Mouse (Mus musculus): ENCODE data around the gene Tmem136. TPM values are rescaled to one million over a fixed set of nuclear protein-coding genes. Genes with fewer than 3 reads are reported as not detected.

Gene Tmem136
- total RNA-seq, 2 experiments from 2014 or later = 16.0 to 17.7 TPM

GRCm38 (mm10) chr9:43110286-43110980, 5.9 kb downstream of the Tmem136 start:
- no peak for DNase-seq (ENCODE audit: extremely low spot score in 1 of 2, low spot score in 2 of 2)
- intact Hi-C loops (cut with DNase I) = no loop called here

GRCm38 (mm10) chr9:43109125-43109524, 7.2 kb downstream of the Tmem136 start:
- no peak for DNase-seq (ENCODE audit: extremely low spot score in 1 of 2, low spot score in 2 of 2)
- intact Hi-C loops (cut with DNase I) = no loop called here

DNA sequence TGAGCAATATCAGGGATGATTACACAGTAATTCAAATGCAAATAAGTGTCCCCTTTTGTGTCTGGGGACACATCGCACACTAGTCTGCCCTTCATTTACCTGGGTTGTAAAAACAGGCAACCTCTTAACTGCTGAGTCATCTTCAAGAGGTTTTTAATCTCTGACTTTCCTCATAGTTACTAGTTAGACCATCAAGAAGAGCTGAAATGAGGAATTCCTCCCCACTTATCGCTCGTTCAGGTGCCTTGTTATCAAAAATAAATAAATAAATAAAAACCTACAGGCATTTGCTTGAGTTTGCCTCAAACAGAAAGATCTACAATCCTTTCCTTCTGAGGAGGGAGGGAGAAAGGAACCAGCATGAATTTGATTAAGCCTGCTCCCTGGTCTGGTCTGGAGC, 7.6 kb downstream of the Tmem136 start:
- DNase-seq (ENCODE audit: extremely low spot score in 1 of 2, low spot score in 2 of 2) = no peak
- intact Hi-C loops (cut with DNase I) = no loop called here

GRCm38 (mm10) chr9:43108081-43108480, 8.3 kb downstream of the Tmem136 start:
- no peak for DNase-seq (ENCODE audit: extremely low spot score in 1 of 2, low spot score in 2 of 2)
- intact Hi-C loops (cut with DNase I) = no loop called here

- DNase-seq (ENCODE audit: extremely low spot score in 1 of 2, low spot score in 2 of 2) = no peak
- intact Hi-C loops (cut with DNase I) = loop anchor here (2.0 kb wide), 1 partner anchor 107 kb away; no protein-coding TSS in a partner anchor
Observed at GRCm38 (mm10) chr9:43107555-43107954, 8.8 kb downstream of the Tmem136 start.

DNA sequence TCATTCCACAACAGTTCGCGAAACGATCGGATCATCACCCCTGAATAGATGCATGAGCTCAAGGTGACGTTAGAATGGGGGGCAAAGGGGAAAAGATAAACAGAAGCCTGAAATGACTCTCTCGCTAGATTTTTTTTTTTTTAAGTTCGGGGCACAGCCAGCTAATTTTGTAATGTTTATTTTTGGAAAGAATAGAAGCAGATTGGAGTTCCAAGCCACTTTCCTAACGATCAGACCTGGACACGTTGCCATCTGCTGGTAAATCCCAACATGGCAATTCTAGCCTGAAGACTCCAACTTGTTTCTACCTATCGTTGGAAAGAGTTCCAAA, 9.2 kb downstream of the Tmem136 start, which contains the start of gene Arhgef12:
TSS of gene Arhgef12 (minus strand) at position 53 of the 331 bp plus-strand sequence.
- peak; percentile 59 for DNase-seq (ENCODE audit: extremely low spot score in 1 of 2, low spot score in 2 of 2)
- intact Hi-C loops (cut with DNase I) = loop anchor here (2.0 kb wide), 1 partner anchor 106 kb away; no protein-coding TSS in a partner anchor

- peak in 1 of 2 experiments; percentile 55 for DNase-seq (ENCODE audit: extremely low spot score in 1 of 2, low spot score in 2 of 2)
- intact Hi-C loops (cut with DNase I) = loop anchor here (2.0 kb wide), 1 partner anchor 106 kb away; no protein-coding TSS in a partner anchor
Observed at GRCm38 (mm10) chr9:43106426-43107186, 9.8 kb downstream of the Tmem136 start.

- intact Hi-C loops (cut with DNase I) = loop anchor here (2.0 kb wide), 1 partner anchor 105 kb away; no protein-coding TSS in a partner anchor
- DNase-seq (ENCODE audit: extremely low spot score in 1 of 2, low spot score in 2 of 2) = peak; percentile 89 to 97
Observed at GRCm38 (mm10) chr9:43105664-43106361, 10.6 kb downstream of the Tmem136 start.

GRCm38 (mm10) chr9:43104873-43105663, 11.3 kb downstream of the Tmem136 start:
- intact Hi-C loops (cut with DNase I) = no loop called here
- peak in 1 of 2 experiments; percentile 55 for DNase-seq (ENCODE audit: extremely low spot score in 1 of 2, low spot score in 2 of 2)

DNA sequence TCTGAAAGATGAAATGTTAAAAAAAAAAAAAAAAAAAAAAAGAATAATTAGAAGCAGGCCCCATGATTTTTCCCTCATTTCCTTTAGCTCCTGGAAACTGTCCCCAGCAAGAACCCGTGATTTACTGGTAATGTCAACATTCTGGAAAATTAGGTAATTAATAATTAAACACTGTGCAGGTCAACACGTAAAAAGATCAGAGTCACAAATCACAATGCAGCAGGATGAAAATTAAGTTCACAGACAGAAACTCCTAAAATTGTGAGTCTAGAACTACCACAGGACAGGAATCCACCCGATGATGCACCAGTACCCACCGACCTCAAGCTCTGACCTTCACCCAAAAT, 11.9 kb downstream of the Tmem136 start:
- intact Hi-C loops (cut with DNase I) = no loop called here
- no peak for DNase-seq (ENCODE audit: extremely low spot score in 1 of 2, low spot score in 2 of 2)

DNA sequence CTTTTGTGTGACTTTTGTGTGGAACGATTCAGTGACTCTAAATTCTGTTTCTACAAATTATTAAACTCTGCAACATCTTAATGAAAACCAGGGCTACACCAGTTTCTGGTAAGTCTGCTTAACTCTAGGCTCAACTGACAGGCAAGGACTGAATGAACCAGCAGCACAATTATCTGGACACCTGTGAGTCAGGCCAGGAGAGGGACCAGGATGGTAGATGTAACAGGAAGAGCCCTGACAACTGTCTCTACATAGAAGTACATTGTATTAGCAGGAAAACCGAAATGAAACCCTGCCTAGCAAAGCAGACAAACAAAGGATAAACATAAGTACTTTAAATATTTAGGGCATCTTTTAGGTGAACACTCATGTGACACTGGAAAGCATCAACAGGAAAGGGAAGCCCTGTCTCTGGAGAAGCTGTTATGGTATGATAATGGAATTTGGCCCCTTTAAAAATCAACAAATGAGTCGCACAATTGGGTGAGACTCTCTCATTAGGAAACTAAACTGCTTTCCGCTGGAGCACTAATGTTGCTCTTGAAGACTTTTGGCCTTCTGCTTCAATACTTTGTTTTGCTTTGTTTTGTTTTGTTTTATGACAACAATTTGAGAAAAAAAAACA, 12.6 kb downstream of the Tmem136 start:
- intact Hi-C loops (cut with DNase I) = no loop called here
- DNase-seq (ENCODE audit: extremely low spot score in 1 of 2, low spot score in 2 of 2) = no peak

DNA sequence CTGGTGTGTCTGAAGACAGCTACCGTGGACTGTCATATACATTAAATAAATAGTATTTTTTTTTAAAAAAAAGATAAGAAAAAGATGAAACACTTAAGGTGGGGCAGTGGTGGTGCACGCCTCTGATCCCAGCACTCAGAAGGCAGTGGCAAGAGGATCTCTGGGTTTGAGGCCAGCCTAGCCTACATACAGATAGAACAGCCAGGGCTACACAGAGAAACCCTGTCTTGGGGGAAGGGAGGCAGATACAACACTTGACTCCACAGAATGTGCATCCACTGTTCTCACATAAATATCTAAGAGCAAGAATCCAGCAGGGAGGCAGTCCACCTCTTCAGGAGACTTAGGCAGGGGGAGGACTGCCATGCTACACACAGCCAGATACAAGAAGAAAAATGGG, 13.4 kb downstream of the Tmem136 start:
- DNase-seq (ENCODE audit: extremely low spot score in 1 of 2, low spot score in 2 of 2) = no peak
- intact Hi-C loops (cut with DNase I) = no loop called here

DNA sequence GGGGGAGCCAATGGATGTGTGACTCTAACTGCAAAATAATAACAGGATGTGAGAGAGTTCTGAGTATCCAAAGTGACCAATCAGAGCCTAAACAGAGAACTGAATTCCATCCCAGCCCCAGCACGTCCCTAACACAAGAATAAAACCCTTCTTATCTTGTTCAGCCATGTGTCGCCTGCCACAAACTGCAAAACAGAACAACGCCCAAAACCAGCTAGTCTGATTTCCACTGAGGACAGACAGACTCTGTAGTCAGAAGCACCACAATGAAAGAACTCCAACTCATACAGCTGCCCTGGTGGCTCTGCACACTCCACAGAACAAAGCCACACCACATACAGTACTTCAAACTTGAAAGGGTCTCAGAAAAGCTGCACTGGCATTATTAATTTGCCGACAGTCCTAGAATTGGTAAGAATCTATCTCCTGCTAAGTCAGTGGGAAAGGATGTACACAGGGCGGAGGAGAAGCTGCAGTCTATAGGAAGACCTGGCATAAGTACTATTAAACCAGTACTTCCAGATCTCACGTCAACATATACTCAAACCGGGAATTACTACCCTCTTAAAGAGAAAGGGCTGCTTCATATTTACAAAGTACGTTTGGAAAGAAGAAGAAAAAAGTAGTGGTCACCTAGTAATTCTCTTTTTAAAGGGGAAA, 14.3 kb downstream of the Tmem136 start:
- DNase-seq (ENCODE audit: extremely low spot score in 1 of 2, low spot score in 2 of 2) = no peak
- intact Hi-C loops (cut with DNase I) = no loop called here

- DNase-seq (ENCODE audit: extremely low spot score in 1 of 2, low spot score in 2 of 2) = no peak
- intact Hi-C loops (cut with DNase I) = no loop called here
Observed at GRCm38 (mm10) chr9:43098922-43099321, 17.4 kb downstream of the Tmem136 start.

DNA sequence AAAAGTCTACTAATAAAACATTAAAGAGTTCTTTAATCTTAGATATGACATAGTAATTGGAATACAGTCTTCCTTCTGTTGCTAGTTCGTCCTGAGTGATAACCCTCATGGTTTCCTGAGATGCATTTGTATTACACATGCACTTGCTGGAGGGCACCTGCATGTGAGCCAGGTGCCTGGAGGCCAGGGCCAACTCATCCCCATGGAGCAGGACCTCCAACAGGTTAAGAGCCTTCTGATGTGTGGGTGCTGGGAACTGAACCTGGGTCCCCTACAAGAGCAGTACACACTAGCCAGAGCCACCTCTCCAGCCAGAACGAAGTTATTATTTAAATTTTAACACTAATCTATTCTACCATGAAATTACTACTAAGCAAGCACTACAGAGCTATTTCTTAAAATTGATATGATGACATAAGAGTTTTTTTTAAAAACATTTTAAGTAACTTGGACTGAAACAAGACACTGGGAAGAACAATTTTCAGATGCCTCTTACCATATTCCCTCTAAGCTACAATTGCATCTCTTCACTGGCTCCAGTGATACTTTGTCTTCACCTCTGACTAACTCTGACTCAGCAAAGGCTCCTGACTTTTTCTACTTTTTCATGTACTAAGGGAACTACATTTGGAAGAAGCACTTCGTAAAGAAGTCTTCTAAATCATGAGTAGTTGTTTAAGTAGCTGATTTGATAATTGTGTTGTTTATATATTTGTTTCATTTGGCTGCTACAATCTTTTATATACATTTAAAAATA, 18.4 kb downstream of the Tmem136 start:
- DNase-seq (ENCODE audit: extremely low spot score in 1 of 2, low spot score in 2 of 2) = no peak
- intact Hi-C loops (cut with DNase I) = no loop called here

DNA sequence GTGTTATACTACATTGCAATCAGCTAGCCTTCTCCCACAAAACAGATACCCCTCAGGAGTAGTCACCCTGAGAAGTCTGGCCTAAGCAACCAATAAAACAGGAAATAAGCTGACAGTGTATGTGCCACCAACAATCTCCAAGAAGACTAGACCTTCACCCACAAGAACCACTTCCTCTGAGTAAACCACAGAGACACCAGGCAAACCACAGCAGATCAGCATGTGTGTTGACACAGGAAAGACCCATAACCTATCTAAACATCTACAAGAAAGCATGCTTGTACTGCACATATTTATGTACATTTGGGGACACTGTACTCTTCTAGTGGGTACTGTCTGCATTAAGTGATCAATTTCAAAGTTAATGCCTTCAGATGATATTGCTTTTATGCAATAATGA, 20.0 kb downstream of the Tmem136 start:
- intact Hi-C loops (cut with DNase I) = no loop called here
- DNase-seq (ENCODE audit: extremely low spot score in 1 of 2, low spot score in 2 of 2) = no peak

GRCm38 (mm10) chr9:43094828-43095227, 21.5 kb downstream of the Tmem136 start:
- DNase-seq (ENCODE audit: extremely low spot score in 1 of 2, low spot score in 2 of 2) = no peak
- intact Hi-C loops (cut with DNase I) = no loop called here
